Mouse (Mus musculus): Measurements from ENCODE around the gene Mgll. TPM values are rescaled to one million over a fixed set of nuclear protein-coding genes. Genes with fewer than 3 reads are reported as not detected.

Mgll gene
- polyA plus RNA-seq (2012; ENCODE audit: low replicate concordance), result 43.9 and 70.8 TPM in 2 replicates

GRCm38 (mm10) chr6:88724313-88725195 lies at the start of gene Mgll:
TSS of gene Mgll (plus strand) at chr6:88724412.

GRCm38 (mm10) chr6:88841781-88842689 lies 117.8 kb downstream of the Mgll start, which contains the start of gene Abtb1:
TSS of gene Abtb1 (minus strand) at chr6:88841984.

GRCm38 (mm10) chr6:88874868-88875508 lies 150.8 kb downstream of the Mgll start, which contains the start of gene Podxl2:
TSS of gene Podxl2 (minus strand) at chr6:88875044.

Other genes starting within 250 kb of the Mgll start
- 54.2 and 175 TPM in 2 replicates for gene Sec61a1, start 205.5 kb upstream of the Mgll start, polyA plus RNA-seq (2012; ENCODE audit: low replicate concordance)
- not detected in 2 replicates for gene Kbtbd12, start 86.5 kb upstream of the Mgll start, polyA plus RNA-seq (2012; ENCODE audit: low replicate concordance)
- gene Abtb1, start 117.6 kb downstream of the Mgll start, polyA plus RNA-seq (2012; ENCODE audit: low replicate concordance), result 25.8 and 40.8 TPM in 2 replicates
- 0.87 and 1.6 TPM in 2 replicates for gene Podxl2, start 150.6 kb downstream of the Mgll start, polyA plus RNA-seq (2012; ENCODE audit: low replicate concordance)
- gene Mcm2, start 174.4 kb downstream of the Mgll start, polyA plus RNA-seq (2012; ENCODE audit: low replicate concordance), result 1,162 and 1,328 TPM in 2 replicates
- gene Tpra1, start 177.8 kb downstream of the Mgll start, polyA plus RNA-seq (2012; ENCODE audit: low replicate concordance), result 145 and 178 TPM in 2 replicates

Measured in leukemia stem cell, adult 10-12 weeks (primary cell).